Mouse (Mus musculus) R1 (cell line): ENCODE measurements at regions not wholly inside any gene's neighbourhood (a gene's known extent, or its start where the extent isn't known, plus 50 kb on each side); places are given as distances from the start of the nearest gene placed in this dataset.
"Not testable (repeated sequence)": the region's sequence is repeated elsewhere in the genome, so short reads cannot be mapped to it uniquely, and the experiment has no call there.

Source experiments
- DNase-seq: peaks from one replicate; pipeline ENCODE4 v3.0.0-alpha.2; 2018; ENCODE audit warnings: low read depth, low spot score

- DNase-seq = no peak
These were observed 55.3 kb downstream of the Adra2a start for GRCm38 (mm10) chr19:54099292-54099691.

- no peak for DNase-seq
These were observed 55.8 kb downstream of the Adra2a start for GRCm38 (mm10) chr19:54099769-54100168.

- no peak for DNase-seq
These were observed 62.6 kb downstream of the Adra2a start for GRCm38 (mm10) chr19:54106571-54106970.

- peak; percentile 97 for DNase-seq
These were observed 63.3 kb downstream of the Adra2a start for GRCm38 (mm10) chr19:54107103-54107821.

GRCm38 (mm10) chr19:54110080-54110479 lies 66.1 kb downstream of the Adra2a start:
- DNase-seq = no peak

GRCm38 (mm10) chr19:54112691-54113090 lies 68.7 kb downstream of the Adra2a start:
- no peak for DNase-seq

GRCm38 (mm10) chr19:54113421-54113820 lies 69.5 kb downstream of the Adra2a start:
- DNase-seq = peak; percentile 28

- DNase-seq = peak; percentile 75
These were observed 70.8 kb downstream of the Adra2a start for GRCm38 (mm10) chr19:54114588-54115317.

GRCm38 (mm10) chr19:54115335-54115734 lies 71.4 kb downstream of the Adra2a start:
- no peak for DNase-seq

GRCm38 (mm10) chr19:54116829-54117228 lies 72.9 kb downstream of the Adra2a start:
- no peak for DNase-seq

GRCm38 (mm10) chr19:54117676-54118075 lies 73.7 kb downstream of the Adra2a start:
- DNase-seq = no peak

- peak; percentile 88 for DNase-seq
These were observed 79.6 kb downstream of the Adra2a start for GRCm38 (mm10) chr19:54123586-54123985.

GRCm38 (mm10) chr19:54151766-54152165 lies 107.8 kb downstream of the Adra2a start:
- not testable (repeated sequence) for DNase-seq

GRCm38 (mm10) chr19:54154400-54154799 lies 110.4 kb downstream of the Adra2a start:
- no peak for DNase-seq

GRCm38 (mm10) chr19:54170361-54170760 lies 126.4 kb downstream of the Adra2a start:
- no peak for DNase-seq

GRCm38 (mm10) chr19:54174090-54175055 lies 130.4 kb downstream of the Adra2a start:
- DNase-seq = no peak

GRCm38 (mm10) chr19:54175766-54176165 lies 131.8 kb downstream of the Adra2a start:
- DNase-seq = peak; percentile 48

- DNase-seq = no peak
These were observed 133.5 kb downstream of the Adra2a start for GRCm38 (mm10) chr19:54177491-54177890.

- no peak for DNase-seq
These were observed 156.5 kb downstream of the Adra2a start for GRCm38 (mm10) chr19:54200407-54200806.

GRCm38 (mm10) chr19:54202456-54202855 lies 158.5 kb downstream of the Adra2a start:
- no peak for DNase-seq

GRCm38 (mm10) chr19:54206819-54207218 lies 162.9 kb downstream of the Adra2a start:
- no peak for DNase-seq

- DNase-seq = no peak
These were observed 168.2 kb downstream of the Adra2a start for GRCm38 (mm10) chr19:54212169-54212568.
